Mouse (Mus musculus) neural tube, embryonic 15.5 days (tissue): ENCODE measurements around the gene Sdccag8. TPM values are rescaled to one million over a fixed set of nuclear protein-coding genes. Genes with fewer than 3 reads are reported as not detected.

Experiments
- ATAC-seq: fragments of 200-750 bp; cut with Nextera tagmentation; 2 replicates; pipeline ENCODE4 v1.8.0; 2017; ENCODE audit warnings: mild to moderate bottlenecking, moderate TSS enrichment, moderate library complexity; ENCODE audit not compliant: low FRiP score
- H3K27ac ChIP-seq: fragments of 300-500 bp; sonication (generic); replicated peaks from 2 replicates; pipeline ENCODE4 v1.5.1; 2015; ENCODE audit warnings: mild to moderate bottlenecking, inconsistent platforms
- H3K27me3 ChIP-seq: fragments of 300-500 bp; sonication (generic); replicated peaks from 2 replicates; pipeline ENCODE4 v1.6.1; 2015; ENCODE audit warnings: inconsistent platforms
- H3K36me3 ChIP-seq: fragments of 300-500 bp; sonication (generic); 2 replicates; pipeline ENCODE4 v1.6.1; 2015; ENCODE audit warnings: inconsistent platforms
- H3K4me1 ChIP-seq: fragments of 300-500 bp; sonication (generic); 2 replicates; pipeline ENCODE4 v1.6.1; 2015; ENCODE audit warnings: inconsistent platforms
- H3K4me2 ChIP-seq: fragments of 300-500 bp; sonication (generic); 2 replicates; pipeline ENCODE4 v1.6.1; 2015; ENCODE audit warnings: inconsistent platforms, mild to moderate bottlenecking, moderate library complexity
- H3K4me3 ChIP-seq: fragments of 300-500 bp; sonication (generic); replicated peaks from 2 replicates; pipeline ENCODE4 v1.5.1; 2015; ENCODE audit warnings: mild to moderate bottlenecking, inconsistent platforms
- H3K9ac ChIP-seq: fragments of 300-500 bp; sonication (generic); replicated peaks from 2 replicates; pipeline ENCODE4 v1.6.1; 2015; ENCODE audit warnings: mild to moderate bottlenecking, inconsistent platforms
- H3K9me3 ChIP-seq: fragments of 300-500 bp; sonication (generic); replicated peaks from 2 replicates; pipeline ENCODE4 v1.6.1; 2016; ENCODE audit warnings: inconsistent platforms
- whole genome bisulfite sequencing: fragments of 180-500 bp; shearing (Covaris S2); methylation state at CpG from one replicate; pipeline ENCODE4 v1.1.7; 2015; ENCODE audit warnings: mixed read lengths; 5-methylcytosine and 5-hydroxymethylcytosine counted together
- polyA plus RNA-seq: library from polyadenylated mRNA; unstranded; fragments of >200 nt; fragmentation: Nextera tagmentation; extraction: Ambion mirVana; gene quantifications from 2 replicates; pipeline ENCODE4 v1.2.1, GENCODE M21; 2015

Gene Sdccag8
- polyA plus RNA-seq, 1 experiment from 2014 or later = 20.5 TPM

- WGBS = 96% methylated on average over 7 of the region's 7 CpGs
- H3K4me2 ChIP-seq = no peak overlapping the region
- ATAC-seq = no peak
- H3K36me3 ChIP-seq = peaks cover 19% of the 10 kb centered on the region
- no peak overlapping the region for H3K9ac ChIP-seq
- no peak overlapping the region for H3K27ac ChIP-seq
- H3K9me3 ChIP-seq = 0 out of 2 replicates have a peak, but pooled peaks cover 3% of the 10 kb centered on the region
- H3K4me1 ChIP-seq = no peaks in the 10 kb centered on the region
- H3K27me3 ChIP-seq = no peaks in the 10 kb centered on the region
- no peak overlapping the region for H3K4me3 ChIP-seq
Observed at GRCm38 (mm10) chr1:176851401-176851800, 36.9 kb downstream of the Sdccag8 start.

- no peaks in the 10 kb centered on the region for H3K27me3 ChIP-seq
- 95% methylated on average over 9 of the region's 9 CpGs for WGBS
- 0 out of 2 replicates have a peak, but pooled peaks cover 3% of the 10 kb centered on the region for H3K9me3 ChIP-seq
- H3K9ac ChIP-seq = no peak overlapping the region
- no peaks in the 10 kb centered on the region for H3K4me1 ChIP-seq
- H3K4me3 ChIP-seq = no peak overlapping the region
- no peak overlapping the region for H3K4me2 ChIP-seq
- ATAC-seq = no peak
- peaks cover 19% of the 10 kb centered on the region for H3K36me3 ChIP-seq
- H3K27ac ChIP-seq = no peak overlapping the region
Observed at GRCm38 (mm10) chr1:176852813-176853590, 38.5 kb downstream of the Sdccag8 start.

GRCm38 (mm10) chr1:176861981-176862644 is 47.7 kb downstream of the Sdccag8 start:
- H3K4me1 ChIP-seq = no peaks in the 10 kb centered on the region
- no peaks in the 10 kb centered on the region for H3K27me3 ChIP-seq
- H3K27ac ChIP-seq = no peak overlapping the region
- no peaks in the 10 kb centered on the region for H3K9me3 ChIP-seq
- WGBS = 60% methylated on average over 9 of the region's 9 CpGs
- H3K36me3 ChIP-seq = no peaks in the 10 kb centered on the region
- no peak overlapping the region for H3K4me3 ChIP-seq
- peak; percentile 47; the same call in 1 of the 2 replicates for ATAC-seq
- no peak overlapping the region for H3K9ac ChIP-seq
- H3K4me2 ChIP-seq = no peak overlapping the region

- WGBS = 96% methylated on average over 11 of the region's 11 CpGs
- no peaks in the 10 kb centered on the region for H3K27me3 ChIP-seq
- no peak for ATAC-seq
- no peaks in the 10 kb centered on the region for H3K9me3 ChIP-seq
- no peaks in the 10 kb centered on the region for H3K4me1 ChIP-seq
- no peak overlapping the region for H3K4me2 ChIP-seq
- no peak overlapping the region for H3K9ac ChIP-seq
- no peaks in the 10 kb centered on the region for H3K36me3 ChIP-seq
- H3K4me3 ChIP-seq = no peak overlapping the region
- no peak overlapping the region for H3K27ac ChIP-seq
Observed at GRCm38 (mm10) chr1:176870501-176870900, 56.0 kb downstream of the Sdccag8 start.

GRCm38 (mm10) chr1:176871975-176872374 is 57.5 kb downstream of the Sdccag8 start:
- Histone ChIP-seq H3K36me3 (no peaks in the 10 kb centered on the region), H3K4me3 (no peak overlapping the region), H3K27ac (no peak overlapping the region), H3K4me1 (no peaks in the 10 kb centered on the region), H3K27me3 (no peaks in the 10 kb centered on the region), H3K9me3 (no peaks in the 10 kb centered on the region), H3K4me2 (no peak overlapping the region), H3K9ac (no peak overlapping the region)
- ATAC-seq = no peak
- 60% methylated on average over 3 of the region's 3 CpGs for WGBS

GRCm38 (mm10) chr1:176873463-176873862 is 59.0 kb downstream of the Sdccag8 start:
- no peaks in the 10 kb centered on the region for H3K9me3 ChIP-seq
- 86% methylated on average over 9 of the region's 9 CpGs for WGBS
- no peaks in the 10 kb centered on the region for H3K36me3 ChIP-seq
- no peak overlapping the region for H3K4me2 ChIP-seq
- no peak overlapping the region for H3K27ac ChIP-seq
- no peaks in the 10 kb centered on the region for H3K27me3 ChIP-seq
- ATAC-seq = no peak; the same call in 1 of the 2 replicates
- H3K4me1 ChIP-seq = no peaks in the 10 kb centered on the region
- no peak overlapping the region for H3K9ac ChIP-seq
- no peak overlapping the region for H3K4me3 ChIP-seq

- no peak for ATAC-seq
Observed at GRCm38 (mm10) chr1:176874155-176874554, 59.7 kb downstream of the Sdccag8 start.

GRCm38 (mm10) chr1:176877756-176878155 is 63.3 kb downstream of the Sdccag8 start:
- H3K4me3 ChIP-seq = no peak overlapping the region
- H3K36me3 ChIP-seq = no peaks in the 10 kb centered on the region
- H3K27me3 ChIP-seq = no peaks in the 10 kb centered on the region
- no peak; the same call in 1 of the 2 replicates for ATAC-seq
- 0 out of 2 replicates have a peak, but pooled peaks cover 3% of the 10 kb centered on the region for H3K4me1 ChIP-seq
- H3K27ac ChIP-seq = no peak overlapping the region
- H3K9me3 ChIP-seq = no peaks in the 10 kb centered on the region
- 32% methylated on average over 3 of the region's 3 CpGs for WGBS
- no peak overlapping the region for H3K4me2 ChIP-seq
- no peak overlapping the region for H3K9ac ChIP-seq

More at GRCm38 (mm10) chr1:176874155-176874554, 59.7 kb downstream of the Sdccag8 start:
- Histone ChIP-seq H3K4me2 (no peak overlapping the region), H3K9ac (no peak overlapping the region), H3K27me3 (no peaks in the 10 kb centered on the region), H3K4me3 (no peak overlapping the region), H3K9me3 (no peaks in the 10 kb centered on the region), H3K4me1 (no peaks in the 10 kb centered on the region), H3K27ac (no peak overlapping the region), H3K36me3 (no peaks in the 10 kb centered on the region)

- no peak overlapping the region for H3K9ac ChIP-seq
- no peak overlapping the region for H3K27ac ChIP-seq
- 48% methylated on average over 2 of the region's 2 CpGs for WGBS
- no peaks in the 10 kb centered on the region for H3K9me3 ChIP-seq
- H3K27me3 ChIP-seq = no peaks in the 10 kb centered on the region
- no peaks in the 10 kb centered on the region for H3K36me3 ChIP-seq
- ATAC-seq = no peak
- H3K4me2 ChIP-seq = no peak overlapping the region
- H3K4me3 ChIP-seq = no peak overlapping the region
- 0 out of 2 replicates have a peak, but pooled peaks cover 3% of the 10 kb centered on the region for H3K4me1 ChIP-seq
Observed at GRCm38 (mm10) chr1:176879005-176879404, 64.5 kb downstream of the Sdccag8 start.

GRCm38 (mm10) chr1:176879614-176880013 is 65.2 kb downstream of the Sdccag8 start:
- Histone ChIP-seq H3K36me3 (no peaks in the 10 kb centered on the region), H3K27me3 (no peaks in the 10 kb centered on the region), H3K27ac (no peak overlapping the region), H3K4me2 (no peak overlapping the region), H3K4me1 (0 out of 2 replicates have a peak, but pooled peaks cover 3% of the 10 kb centered on the region), H3K4me3 (no peak overlapping the region), H3K9me3 (no peaks in the 10 kb centered on the region), H3K9ac (no peak overlapping the region)
- ATAC-seq = no peak
- 16% methylated on average over 6 of the region's 6 CpGs for WGBS

GRCm38 (mm10) chr1:176880101-176880500 is 65.6 kb downstream of the Sdccag8 start:
- Histone ChIP-seq H3K9ac (no peak overlapping the region), H3K4me2 (no peak overlapping the region), H3K36me3 (no peaks in the 10 kb centered on the region), H3K4me1 (0 out of 2 replicates have a peak, but pooled peaks cover 3% of the 10 kb centered on the region), H3K27me3 (no peaks in the 10 kb centered on the region), H3K27ac (no peak overlapping the region), H3K9me3 (no peaks in the 10 kb centered on the region), H3K4me3 (no peak overlapping the region)
- 21% methylated on average over 5 of the region's 5 CpGs for WGBS
- ATAC-seq = no peak

- no peaks in the 10 kb centered on the region for H3K36me3 ChIP-seq
- H3K4me2 ChIP-seq = no peak overlapping the region
- WGBS = 26% methylated on average over 6 of the region's 6 CpGs
- no peaks in the 10 kb centered on the region for H3K27me3 ChIP-seq
- no peak overlapping the region for H3K9ac ChIP-seq
- ATAC-seq = no peak
- no peaks in the 10 kb centered on the region for H3K9me3 ChIP-seq
- H3K27ac ChIP-seq = no peak overlapping the region
- 0 out of 2 replicates have a peak, but pooled peaks cover 8% of the 10 kb centered on the region for H3K4me1 ChIP-seq
- no peak overlapping the region for H3K4me3 ChIP-seq
Observed at GRCm38 (mm10) chr1:176880943-176881342, 66.5 kb downstream of the Sdccag8 start.
